Mouse (Mus musculus) cerebellum, adult 2 months (tissue): ENCODE measurements around the gene Atrnl1.

Source experiments
- CTCF ChIP-seq: fragments of 200-500 bp; IDR thresholded peaks from 2 replicates; pipeline ENCODE4 v1.5.1; 2011; ENCODE audit warnings: low read depth, mild to moderate bottlenecking, control low read depth, low read length, moderate library complexity, borderline replicate concordance; ENCODE audit not compliant: insufficient read depth
- POLR2A ChIP-seq: fragments of 200-500 bp; IDR thresholded peaks from 2 replicates; pipeline ENCODE4 v1.6.1; 2011; ENCODE audit warnings: low read length, control low read depth, borderline replicate concordance; ENCODE audit not compliant: insufficient read depth

DNA sequence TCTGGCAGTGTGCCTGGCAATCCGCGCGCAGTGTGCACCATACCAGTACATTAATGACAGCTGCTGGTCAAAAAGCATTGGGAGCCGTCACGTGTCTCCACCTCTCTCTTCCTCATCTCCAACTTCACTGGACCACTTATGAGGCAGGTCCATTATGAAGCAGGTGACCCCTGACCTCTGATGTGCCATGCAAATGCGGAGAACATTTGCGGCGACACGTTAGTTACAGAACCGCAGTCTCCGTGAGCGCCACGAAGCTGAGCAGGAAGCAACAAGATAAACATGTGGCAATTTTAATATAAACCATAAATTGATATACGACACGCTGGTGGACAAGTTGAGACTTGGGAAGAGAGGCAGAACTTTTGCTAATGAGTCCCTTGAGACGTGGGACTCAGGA is 481.1 kb downstream of the Atrnl1 start:
- TF ChIP-seq POLR2A = no peak
- no peak for TF ChIP-seq CTCF
